Mouse (Mus musculus) embryonic facial prominence, embryonic 15.5 days (tissue): Measurements from ENCODE around the gene Ankib1. TPM values are rescaled to one million over a fixed set of nuclear protein-coding genes. Genes with fewer than 3 reads are reported as not detected.
"Not testable (repeated sequence)": the region's sequence is repeated elsewhere in the genome, so short reads cannot be mapped to it uniquely, and the experiment has no call there.

Experiments
- ATAC-seq: fragments of 200-750 bp; cut with Nextera tagmentation; 2 replicates; pipeline ENCODE4 v1.8.0; 2017; ENCODE audit warnings: low read depth, moderate TSS enrichment; ENCODE audit not compliant: insufficient number of reproducible peaks, low FRiP score, low TSS enrichment
- H3K27ac ChIP-seq: fragments of 300-500 bp; sonication (generic); replicated peaks from 2 replicates; pipeline ENCODE4 v1.5.1; 2015; ENCODE audit warnings: mild to moderate bottlenecking, inconsistent platforms
- H3K27me3 ChIP-seq: fragments of 300-500 bp; sonication (generic); 2 replicates; pipeline ENCODE4 v1.6.1; 2015; ENCODE audit warnings: inconsistent platforms
- H3K36me3 ChIP-seq: fragments of 300-500 bp; sonication (generic); 2 replicates; pipeline ENCODE4 v1.6.1; 2015; ENCODE audit warnings: mild to moderate bottlenecking, inconsistent platforms
- H3K4me1 ChIP-seq: fragments of 300-500 bp; sonication (generic); 2 replicates; pipeline ENCODE4 v1.6.1; 2015; ENCODE audit warnings: inconsistent platforms
- H3K4me2 ChIP-seq: fragments of 300-500 bp; sonication (generic); replicated peaks from 2 replicates; pipeline ENCODE4 v1.6.1; 2015; ENCODE audit warnings: mild to moderate bottlenecking, inconsistent platforms
- H3K4me3 ChIP-seq: fragments of 300-500 bp; sonication (generic); replicated peaks from 2 replicates; pipeline ENCODE4 v1.5.1; 2015; ENCODE audit warnings: mild to moderate bottlenecking, inconsistent platforms
- H3K9ac ChIP-seq: fragments of 300-500 bp; sonication (generic); 2 replicates; pipeline ENCODE4 v1.6.1; 2015; ENCODE audit warnings: inconsistent platforms
- H3K9me3 ChIP-seq: fragments of 300-500 bp; sonication (generic); replicated peaks from 2 replicates; pipeline ENCODE4 v1.6.1; 2016; ENCODE audit warnings: inconsistent platforms
- WGBS: fragments of 180-500 bp; shearing (Covaris S2); methylation state at CpG from one replicate; pipeline ENCODE4 v1.1.7; 2015; 5-methylcytosine and 5-hydroxymethylcytosine counted together
- polyA plus RNA-seq: library from polyadenylated mRNA; unstranded; fragments of >200 nt; fragmentation: Nextera tagmentation; extraction: Ambion mirVana; gene quantifications from 2 replicates; pipeline ENCODE4 v1.2.1, GENCODE M21; 2015

The Ankib1 gene
- polyA plus RNA-seq, 1 experiment from 2014 or later, result 9.0 TPM

DNA sequence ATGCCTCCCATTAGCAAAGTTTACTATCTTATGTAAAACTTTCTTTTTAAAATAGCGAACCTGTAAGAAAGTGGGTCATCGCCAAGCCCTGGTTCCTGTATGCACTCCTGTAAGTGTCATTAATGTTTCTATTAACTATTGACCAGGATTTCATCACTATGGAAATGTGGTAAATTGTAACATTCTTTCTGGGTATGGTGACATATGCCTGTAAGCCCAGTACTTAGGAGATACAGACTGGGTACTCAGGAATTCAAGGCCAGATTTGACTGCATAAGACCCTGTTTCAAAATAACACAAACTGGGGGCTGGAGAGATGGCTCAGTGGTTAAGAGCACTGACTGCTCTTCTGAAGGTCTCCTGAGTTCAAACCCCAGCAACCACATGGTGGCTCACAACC is 137.5 kb downstream of the Ankib1 start:
- H3K27me3 ChIP-seq, result no peaks in the 10 kb centered on the region
- H3K9me3 ChIP-seq, result no peaks in the 10 kb centered on the region
- H3K4me3 ChIP-seq, result no peak overlapping the region
- no peak overlapping the region for H3K27ac ChIP-seq
- no peaks in the 10 kb centered on the region for H3K4me1 ChIP-seq
- H3K9ac ChIP-seq, result no peak overlapping the region
- no peak overlapping the region for H3K4me2 ChIP-seq
- WGBS, result 97% methylated on average over 2 of the region's 2 CpGs
- H3K36me3 ChIP-seq, result no peaks in the 10 kb centered on the region
- no peak for ATAC-seq

GRCm38 (mm10) chr5:3657085-3657484 is 145.6 kb downstream of the Ankib1 start, which contains the start of gene Gatad1:
Gatad1 (minus strand) TSS chr5:3657185.
- WGBS, result 78% methylated on average over 5 of the region's 5 CpGs
- Histone ChIP-seq H3K27me3 (no peaks in the 10 kb centered on the region), H3K4me1 (no peaks in the 10 kb centered on the region), H3K36me3 (no peaks in the 10 kb centered on the region), H3K27ac (no peak within 1 kb of the TSS), H3K9ac (no peak within 1 kb of the TSS), H3K4me3 (no peak within 1 kb of the TSS), H3K4me2 (no peak within 1 kb of the TSS), H3K9me3 (0 out of 2 replicates have a peak, but pooled peaks cover 2% of the 10 kb centered on the region)
- ATAC-seq, result no peak

DNA sequence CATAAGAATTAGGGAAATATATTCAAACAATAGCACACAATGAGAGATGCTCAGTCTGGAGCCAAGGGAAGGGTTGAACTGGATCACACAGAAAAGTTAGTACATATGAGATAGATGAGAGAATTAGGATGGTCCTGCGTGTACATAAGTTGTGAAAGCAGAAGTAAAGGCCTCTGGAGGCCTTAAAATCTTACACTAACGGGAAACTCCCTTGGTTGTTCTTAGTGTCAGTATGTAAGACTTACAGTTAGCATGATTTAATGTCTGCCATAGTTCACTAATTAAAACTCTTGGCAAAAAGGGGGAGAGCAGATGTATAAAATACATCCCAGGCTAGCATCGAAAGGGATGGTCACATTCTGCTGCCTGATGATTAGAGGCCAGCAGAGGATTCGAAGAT is 148.9 kb downstream of the Ankib1 start:
- Histone ChIP-seq H3K4me2 (no peak overlapping the region), H3K27ac (no peak overlapping the region), H3K27me3 (no peaks in the 10 kb centered on the region), H3K4me3 (no peak overlapping the region), H3K4me1 (no peaks in the 10 kb centered on the region), H3K9me3 (0 out of 2 replicates have a peak, but pooled peaks cover 2% of the 10 kb centered on the region), H3K36me3 (no peaks in the 10 kb centered on the region), H3K9ac (no peak overlapping the region)
- ATAC-seq, result no peak
- WGBS, result 91% methylated on average over 4 of the region's 4 CpGs

- H3K9me3 ChIP-seq, ATAC-seq: not testable (repeated sequence)
Observed at GRCm38 (mm10) chr5:3652903-3653575, 149.7 kb downstream of the Ankib1 start.

DNA sequence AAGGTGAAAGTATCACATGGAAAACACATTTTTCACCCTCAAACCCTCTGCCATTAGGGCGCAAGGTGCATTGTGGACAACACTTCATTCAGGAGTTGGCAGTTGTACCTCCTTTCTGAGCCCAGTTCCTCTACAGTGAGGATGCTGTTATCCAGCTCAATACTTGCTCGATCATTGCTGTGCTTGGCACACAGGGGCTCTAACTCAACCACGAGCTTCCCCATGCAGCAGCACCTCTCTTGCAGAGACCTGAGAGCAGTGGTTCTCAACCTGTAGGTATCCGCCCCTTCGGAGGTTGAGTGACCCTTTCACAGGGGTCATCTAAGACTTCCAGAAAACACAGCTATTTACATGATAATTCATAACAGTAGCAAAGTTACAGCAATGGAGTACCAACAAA is 151.1 kb downstream of the Ankib1 start:
- Histone ChIP-seq H3K27me3 (no peaks in the 10 kb centered on the region), H3K4me3 (no peak overlapping the region), H3K4me1 (peaks cover under 1% of the 10 kb centered on the region; the same call in 1 of the 2 replicates), H3K9me3 (0 out of 2 replicates have a peak, but pooled peaks cover 2% of the 10 kb centered on the region), H3K27ac (no peak overlapping the region), H3K36me3 (no peaks in the 10 kb centered on the region), H3K4me2 (no peak overlapping the region), H3K9ac (no peak overlapping the region)
- WGBS, result 81% methylated on average over 5 of the region's 5 CpGs
- ATAC-seq, result no peak

More at GRCm38 (mm10) chr5:3652903-3653575, 149.7 kb downstream of the Ankib1 start:
- H3K27ac ChIP-seq, H3K4me3 ChIP-seq, H3K27me3 ChIP-seq, H3K9ac ChIP-seq, H3K4me1 ChIP-seq, H3K4me2 ChIP-seq, H3K36me3 ChIP-seq: not testable (repeated sequence)
- 89% methylated on average over 19 of the region's 25 CpGs for WGBS

GRCm38 (mm10) chr5:3650881-3651280 is 151.8 kb downstream of the Ankib1 start, which contains the start of gene Tmbim7:
Tmbim7 (plus strand) TSS chr5:3651181.
- Histone ChIP-seq H3K27ac (no peak within 1 kb of the TSS), H3K4me1 (peaks cover 3% of the 10 kb centered on the region; the same call in 1 of the 2 replicates), H3K4me3 (no peak within 1 kb of the TSS), H3K36me3 (no peaks in the 10 kb centered on the region), H3K9me3 (0 out of 2 replicates have a peak, but pooled peaks cover 2% of the 10 kb centered on the region), H3K4me2 (no peak within 1 kb of the TSS), H3K9ac (no peak within 1 kb of the TSS), H3K27me3 (no peaks in the 10 kb centered on the region)
- WGBS, result 80% methylated on average over 6 of the region's 6 CpGs
- ATAC-seq, result no peak

DNA sequence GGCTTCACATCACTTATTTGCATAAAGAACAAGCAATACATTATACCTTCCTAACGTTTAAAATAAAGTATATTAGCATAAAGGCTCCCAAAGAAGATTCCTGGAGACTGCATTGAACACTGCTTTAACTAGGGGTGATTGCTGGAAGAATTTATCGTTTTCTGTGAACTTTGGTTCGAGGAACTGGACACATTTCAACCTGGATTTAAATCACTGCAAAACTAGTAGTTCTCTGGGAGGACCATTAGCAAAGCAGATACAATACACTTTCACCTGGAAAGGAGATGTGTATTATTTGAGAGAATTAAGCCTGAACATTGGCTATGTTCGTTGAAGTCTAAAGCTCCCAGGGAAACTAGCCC is 153.9 kb downstream of the Ankib1 start:
- H3K4me1 ChIP-seq, result peaks cover 8% of the 10 kb centered on the region; the same call in 1 of the 2 replicates
- peaks cover 9% of the 10 kb centered on the region for H3K36me3 ChIP-seq
- no peak overlapping the region for H3K4me2 ChIP-seq
- no peak overlapping the region for H3K27ac ChIP-seq
- no peaks in the 10 kb centered on the region for H3K27me3 ChIP-seq
- no peak overlapping the region for H3K4me3 ChIP-seq
- 72% methylated on average over 4 of the region's 4 CpGs for WGBS
- H3K9ac ChIP-seq, result no peak overlapping the region
- ATAC-seq, result no peak
- no peaks in the 10 kb centered on the region for H3K9me3 ChIP-seq

- Histone ChIP-seq H3K27ac (no peak overlapping the region), H3K4me1 (peaks cover 8% of the 10 kb centered on the region; the same call in 1 of the 2 replicates), H3K4me3 (peak overlapping the region; percentile 97; the same call in 1 of the 2 replicates), H3K9me3 (no peaks in the 10 kb centered on the region), H3K9ac (no peak overlapping the region), H3K27me3 (no peaks in the 10 kb centered on the region), H3K36me3 (peaks cover 11% of the 10 kb centered on the region), H3K4me2 (peak overlapping the region; percentile 57; the same call in 1 of the 2 replicates)
- WGBS, result 48% methylated on average over 4 of the region's 4 CpGs
- ATAC-seq, result no peak; the same call in 1 of the 2 replicates
Observed at GRCm38 (mm10) chr5:3648206-3648848, 154.4 kb downstream of the Ankib1 start.

DNA sequence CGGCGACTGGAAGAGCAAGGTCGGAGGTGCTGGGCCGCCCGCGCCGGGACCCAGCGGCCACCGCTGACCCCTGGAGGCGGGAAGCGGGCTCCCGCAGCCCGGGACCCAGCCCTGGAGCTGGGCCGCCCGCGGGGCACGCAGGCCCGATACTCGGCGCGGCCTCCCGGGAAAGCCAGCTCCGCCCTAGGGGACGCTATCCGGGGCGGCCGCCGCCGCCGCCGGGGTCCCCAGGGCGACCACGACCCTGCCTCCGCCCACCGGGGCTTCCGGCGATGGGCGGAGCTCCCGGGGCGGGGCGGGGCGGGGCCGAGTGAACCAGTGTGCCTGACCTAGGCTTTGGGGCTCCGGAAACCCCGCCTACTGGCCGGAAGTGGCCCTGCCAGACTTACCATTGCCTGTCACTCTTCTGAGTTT is 155.0 kb downstream of the Ankib1 start:
- H3K4me3 ChIP-seq, result peak overlapping the region; percentile 97
- WGBS, result under 1% methylated on average over 26 of the region's 46 CpGs
- no peaks in the 10 kb centered on the region for H3K27me3 ChIP-seq
- H3K9me3 ChIP-seq, result no peaks in the 10 kb centered on the region
- peaks cover 8% of the 10 kb centered on the region; the same call in 1 of the 2 replicates for H3K4me1 ChIP-seq
- H3K9ac ChIP-seq, result peak overlapping the region; percentile 93
- H3K36me3 ChIP-seq, result peaks cover 14% of the 10 kb centered on the region
- H3K4me2 ChIP-seq, result peak overlapping the region; percentile 57
- peak overlapping the region; percentile 92 for H3K27ac ChIP-seq
- peak; percentile 94 for ATAC-seq

DNA sequence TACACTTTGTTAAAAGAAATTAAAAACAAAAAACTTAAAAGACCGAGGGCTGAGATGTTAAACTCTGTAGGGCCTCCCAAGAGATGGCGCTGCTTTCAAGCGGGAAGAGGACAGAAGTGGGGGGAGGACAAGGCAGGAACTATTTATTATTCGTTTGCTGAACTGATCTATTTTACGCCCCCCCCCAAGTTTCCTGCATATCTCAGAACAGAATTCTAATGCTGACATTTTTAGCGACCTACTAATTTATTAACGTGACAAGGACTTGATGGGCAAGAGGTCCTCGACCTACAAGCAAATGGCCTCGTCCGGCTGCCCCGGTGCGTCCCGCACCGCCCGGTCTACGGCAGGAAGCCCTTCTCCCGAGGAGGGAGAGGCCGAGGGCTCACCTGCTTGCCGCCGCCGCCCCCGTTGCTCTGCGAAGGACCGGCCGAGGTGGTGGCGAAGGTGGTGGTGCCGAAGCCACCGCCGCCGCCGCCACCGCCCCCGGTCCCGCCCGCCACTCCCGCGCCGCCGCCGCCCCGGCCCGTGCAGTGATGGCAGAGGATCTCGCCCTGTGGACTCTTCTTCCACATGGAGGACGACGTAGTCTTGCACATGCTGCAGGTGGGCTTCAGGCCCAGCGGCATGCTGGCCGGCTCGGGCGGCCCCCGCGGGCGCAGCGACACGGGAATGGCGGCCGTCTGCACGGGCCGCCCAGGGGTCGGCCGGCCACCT is 155.6 kb downstream of the Ankib1 start:
- Histone ChIP-seq H3K9ac (peak overlapping the region; percentile 93), H3K36me3 (peaks cover 14% of the 10 kb centered on the region), H3K9me3 (no peaks in the 10 kb centered on the region), H3K4me1 (peaks cover 8% of the 10 kb centered on the region; the same call in 1 of the 2 replicates), H3K27me3 (no peaks in the 10 kb centered on the region), H3K27ac (peak overlapping the region; percentile 92), H3K4me3 (peak overlapping the region; percentile 97), H3K4me2 (peak overlapping the region; percentile 57)
- peak; percentile 72 for ATAC-seq
- WGBS, result under 1% methylated on average over 60 of the region's 60 CpGs

DNA sequence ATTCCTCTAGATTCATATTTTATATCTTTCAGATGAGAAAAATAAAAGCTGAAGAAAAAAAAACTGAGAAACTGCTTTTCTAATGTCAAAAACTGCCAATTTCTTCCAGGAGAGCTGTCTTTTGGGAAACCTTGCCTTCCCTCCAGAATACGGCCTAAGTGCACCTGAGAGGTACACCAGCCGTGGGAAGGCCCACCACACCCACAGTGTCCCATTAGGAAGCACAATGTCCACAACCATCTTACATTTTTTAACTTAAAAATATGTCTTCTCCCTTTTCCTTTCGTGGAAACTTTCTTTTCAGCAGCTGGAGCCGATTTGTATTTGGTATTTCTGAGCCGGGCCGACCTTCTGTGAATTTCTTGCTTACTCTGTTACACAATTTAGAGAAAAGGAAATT is 156.2 kb downstream of the Ankib1 start:
- ATAC-seq, result no peak
- H3K36me3 ChIP-seq, result peaks cover 17% of the 10 kb centered on the region
- 12% methylated on average over 6 of the region's 6 CpGs for WGBS
- peak overlapping the region; percentile 92 for H3K27ac ChIP-seq
- peak overlapping the region; percentile 93; the same call in 1 of the 2 replicates for H3K9ac ChIP-seq
- no peaks in the 10 kb centered on the region for H3K27me3 ChIP-seq
- peaks cover 8% of the 10 kb centered on the region; the same call in 1 of the 2 replicates for H3K4me1 ChIP-seq
- H3K4me3 ChIP-seq, result peak overlapping the region; percentile 97
- peak overlapping the region; percentile 57 for H3K4me2 ChIP-seq
- H3K9me3 ChIP-seq, result no peaks in the 10 kb centered on the region
